Mouse (Mus musculus) cerebellum, postnatal 10 days (tissue): Measurements from ENCODE around the gene Klhl3.
A peak's percentile ranks its signal among the peaks of the same experiment; 100 is the strongest.
"Not testable (repeated sequence)": the region's sequence is repeated elsewhere in the genome, so short reads cannot be mapped to it uniquely, and the experiment has no call there.

Experiments used
- DNase-seq, 2 experiments: peaks; one replicate each; pipeline ENCODE4 v3.0.0; 2021; ENCODE audit warnings: mixed read lengths in 2 of 2

Klhl3 gene

DNA sequence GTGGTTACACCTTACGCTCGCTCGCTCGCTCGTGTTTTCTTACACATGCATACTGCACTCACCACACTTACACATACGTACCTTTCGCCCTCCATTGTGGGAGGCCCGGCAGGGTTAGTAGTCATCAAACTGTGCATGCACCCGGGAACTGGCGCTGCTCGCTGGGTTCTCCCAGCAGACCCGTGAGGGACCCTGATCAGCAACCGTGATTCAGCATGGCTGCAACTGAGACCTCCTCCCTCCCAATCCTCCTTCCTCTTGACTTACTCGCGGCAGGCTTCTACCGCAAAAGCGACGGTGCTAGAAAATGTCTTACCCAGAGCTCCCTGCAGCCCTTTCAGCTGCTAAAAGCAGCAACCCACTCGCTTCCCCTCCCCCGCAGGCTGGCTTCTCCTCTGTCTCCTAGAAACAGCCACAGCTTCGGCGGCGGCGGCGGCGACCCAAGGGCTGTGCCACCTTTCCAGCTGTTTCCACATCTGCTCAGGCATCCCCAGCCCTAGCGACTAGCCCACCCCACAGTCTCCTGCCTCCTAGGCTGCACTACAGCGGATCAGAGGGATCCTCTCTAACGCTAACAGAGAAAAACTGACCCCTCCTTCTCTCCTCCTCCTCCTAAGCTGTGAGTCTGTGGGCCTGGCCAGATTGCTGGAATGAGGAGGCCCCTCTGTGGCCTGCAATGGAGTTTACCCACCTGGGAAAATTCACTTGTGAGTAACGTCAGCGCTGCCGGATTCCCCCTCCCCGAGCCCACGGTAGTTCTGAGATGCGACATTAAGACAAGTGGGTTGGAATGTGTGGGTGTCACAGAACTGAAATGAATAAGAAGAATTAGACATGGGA, at the start of gene Klhl3:
TSS of gene Klhl3 (minus strand) at position 532 of the 840 bp plus-strand sequence.
- peak; percentile 84 to 86 for DNase-seq

DNA sequence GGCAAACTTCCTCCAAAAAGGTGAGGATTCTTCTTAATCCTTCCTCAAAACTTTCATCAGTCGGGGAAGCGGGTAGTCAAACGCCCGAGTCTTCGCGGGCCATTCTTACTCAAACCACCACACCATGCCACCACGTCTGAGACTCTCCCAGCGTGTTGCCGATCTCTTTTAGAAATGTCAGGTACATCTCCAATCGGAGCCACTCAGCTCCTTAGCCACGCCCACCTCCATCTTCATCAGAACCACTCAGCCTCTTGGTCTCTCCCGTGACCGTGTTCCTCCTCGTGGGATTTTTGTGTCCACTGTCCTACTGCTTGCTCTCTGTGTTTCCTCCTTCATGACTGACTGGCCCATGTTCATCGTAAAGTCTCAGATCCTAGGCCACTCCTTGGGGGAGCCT, 47.4 kb upstream of the Klhl3 start:
- DNase-seq: no peak

DNA sequence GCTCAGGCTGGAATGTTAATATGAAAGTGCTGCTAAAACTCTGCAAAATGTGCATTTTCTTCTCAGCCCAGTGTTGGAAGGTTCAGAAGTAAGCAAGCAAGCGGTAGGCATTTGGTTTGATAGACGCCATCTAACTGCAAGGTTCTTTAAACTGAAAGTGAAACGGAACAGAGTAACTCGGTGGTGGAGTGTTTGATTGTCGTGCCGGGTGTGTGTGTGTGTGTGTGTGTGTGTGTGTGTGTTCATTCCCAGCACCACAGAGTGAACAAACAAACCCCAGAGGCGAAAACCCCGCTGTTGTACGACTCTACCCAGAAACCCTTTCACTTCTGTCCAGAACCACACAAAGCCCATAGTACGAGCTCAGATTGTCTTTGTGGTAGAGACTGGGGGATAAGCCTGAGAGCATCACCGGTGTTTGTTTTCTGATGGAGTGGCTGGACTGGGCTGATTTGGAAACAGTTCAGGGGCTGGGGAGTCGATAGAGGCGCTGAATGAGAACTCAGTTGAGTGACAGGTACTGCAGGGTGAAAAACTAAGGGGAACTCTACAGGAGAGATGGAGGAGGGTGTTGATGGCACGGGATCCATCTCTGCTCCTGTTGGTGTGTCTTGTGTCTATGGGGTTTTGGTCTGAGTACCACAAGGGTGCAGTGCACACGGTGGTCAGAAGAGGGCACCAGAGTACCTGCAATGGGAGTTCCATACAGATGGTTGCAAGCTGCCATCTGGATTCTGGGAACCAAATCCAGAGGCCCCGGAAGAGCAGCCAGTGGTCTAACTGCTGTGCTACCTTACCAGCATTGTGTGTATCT, 44.9 kb upstream of the Klhl3 start:
- DNase-seq: peak; percentile 95 to 96

DNA sequence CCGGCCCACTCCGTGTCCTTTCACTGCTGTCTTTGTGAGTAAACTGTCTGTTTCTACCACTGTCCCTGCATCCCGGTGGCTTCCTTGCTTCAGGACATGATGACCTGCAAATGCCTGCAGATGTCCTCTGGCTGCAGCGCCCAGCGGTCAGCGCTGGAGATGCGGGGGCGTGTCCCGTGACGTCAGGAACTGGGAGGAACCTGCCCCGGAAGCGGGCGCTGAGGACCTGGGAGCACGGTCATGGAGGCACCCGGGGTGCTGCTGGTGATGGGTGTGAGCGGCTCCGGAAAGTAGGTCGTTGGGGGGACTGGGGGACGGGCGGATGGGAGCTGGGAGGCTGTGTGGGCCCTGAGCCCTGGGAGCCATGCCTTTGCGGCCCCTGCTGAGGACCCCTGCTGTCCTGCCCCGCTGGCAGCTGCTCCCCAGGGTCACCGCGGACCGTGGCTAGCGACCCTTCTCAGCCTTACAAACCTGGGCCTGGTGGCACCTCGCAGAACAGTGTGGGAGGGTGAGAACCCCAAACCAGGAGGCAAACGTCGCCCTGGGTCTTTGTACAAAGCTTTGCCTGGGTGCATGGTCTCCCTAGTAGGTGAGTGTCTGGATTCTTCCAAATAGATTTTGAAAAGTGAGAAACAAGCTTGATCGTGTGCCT, 44.2 kb upstream of the Klhl3 start, which contains the start of gene Idnk:
TSS of gene Idnk (plus strand) at position 203 of the 652 bp plus-strand sequence.
- DNase-seq: peak; percentile 93 to 94

DNA sequence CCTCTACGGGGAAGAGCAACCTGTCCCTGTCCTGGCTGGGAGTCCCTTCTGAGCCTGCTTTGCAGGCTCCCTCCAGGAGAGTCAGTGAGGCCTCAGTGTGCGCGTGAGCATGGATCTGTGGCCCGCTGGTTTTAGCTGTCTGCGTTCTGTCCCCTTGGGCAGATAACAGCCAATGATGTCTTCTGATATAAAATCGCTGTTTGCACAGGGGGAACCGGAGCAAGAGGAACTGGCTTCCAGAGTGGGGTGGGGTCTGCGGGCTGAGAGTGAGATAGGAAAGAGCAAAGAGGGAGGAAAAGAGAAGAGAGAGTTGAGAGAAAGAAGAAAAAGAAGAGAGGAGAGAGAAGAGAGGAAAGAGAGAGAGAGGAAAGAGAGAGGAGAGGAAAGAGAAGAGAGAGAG, 43.6 kb upstream of the Klhl3 start:
- peak; percentile 25 to 43 for DNase-seq

DNA sequence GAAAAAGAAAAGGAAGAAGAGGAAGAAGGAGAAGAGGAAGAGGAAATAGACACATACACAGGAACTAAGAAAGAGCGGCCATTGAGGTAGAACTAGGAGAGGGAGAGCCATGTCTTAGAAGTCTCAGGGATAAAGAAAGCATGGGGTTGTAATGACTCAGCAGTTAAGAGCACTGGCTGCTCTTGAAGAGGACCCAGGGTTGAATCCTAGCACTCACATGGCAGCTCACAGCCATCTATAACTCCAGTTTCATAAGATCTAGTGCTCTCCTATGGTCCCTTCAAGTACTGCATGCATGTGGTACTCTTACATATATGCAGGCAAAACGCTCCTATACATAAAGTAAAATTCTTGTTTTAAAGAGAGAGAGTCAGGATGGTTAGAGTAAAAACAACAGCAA, 42.6 kb upstream of the Klhl3 start:
- peak in 1 of 2 experiments; percentile 39 for DNase-seq

DNA sequence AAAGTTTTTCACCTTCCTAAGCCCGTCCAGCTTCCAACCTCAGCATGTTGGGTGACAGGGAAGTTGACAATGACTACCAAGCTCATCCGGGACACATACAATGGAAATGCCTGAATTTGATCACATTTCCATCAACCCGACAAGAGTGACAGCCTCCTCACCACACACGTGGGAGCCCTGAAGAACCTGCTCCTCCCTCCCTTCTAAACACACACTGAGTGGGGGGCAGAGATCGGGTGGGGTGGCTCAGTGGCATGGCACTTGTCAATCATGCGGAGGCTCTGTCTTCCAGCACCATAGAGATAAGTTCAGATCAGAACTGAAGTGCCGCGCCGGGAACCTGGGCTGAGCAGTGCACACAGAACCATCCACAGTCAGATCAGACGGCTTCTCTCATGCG, 37.0 kb upstream of the Klhl3 start:
- DNase-seq: no peak

DNA sequence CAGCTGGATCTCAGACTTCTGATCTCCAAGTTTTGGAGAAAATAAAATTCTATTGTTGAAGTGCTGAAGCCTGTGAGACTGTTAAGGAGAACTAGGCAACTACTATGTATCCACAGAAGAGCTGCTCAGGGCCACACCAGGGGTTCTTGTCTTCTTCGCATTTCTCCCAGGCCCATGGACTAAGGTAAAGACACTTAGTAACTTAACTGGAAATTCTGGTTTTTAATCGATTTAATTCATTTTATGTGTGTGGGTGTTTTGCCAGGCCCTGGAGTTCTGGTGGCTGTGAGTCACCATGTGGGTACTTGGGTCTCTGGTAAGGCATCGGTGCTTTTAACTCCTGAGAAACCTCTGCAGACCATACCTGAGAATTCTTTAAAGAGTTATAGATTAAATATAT, 36.2 kb upstream of the Klhl3 start:
- no peak for DNase-seq

DNA sequence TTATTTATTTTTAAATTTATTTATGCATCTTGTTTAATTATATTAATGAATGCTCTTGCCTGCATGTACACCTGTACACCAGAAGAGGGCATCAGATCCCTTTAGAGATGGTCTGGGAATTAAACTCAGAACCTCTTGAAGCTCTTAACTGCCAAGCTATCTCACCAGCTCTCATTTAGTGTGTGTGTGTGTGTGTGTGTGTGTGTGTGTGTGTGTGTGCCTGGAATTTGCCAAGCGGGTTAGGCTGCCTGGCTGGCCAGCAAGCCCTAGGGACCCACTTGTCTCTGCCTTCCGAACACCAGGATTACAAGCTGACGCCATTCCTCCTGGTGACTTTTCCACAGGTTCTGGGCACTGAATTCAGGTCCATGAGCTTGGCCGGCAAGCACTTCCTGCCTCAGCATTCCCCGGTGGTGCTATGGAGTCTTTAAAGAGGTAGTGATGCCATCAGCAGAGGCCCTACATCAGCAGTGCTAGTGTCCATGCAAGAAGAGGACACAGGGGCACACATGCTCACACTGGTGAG, 35.7 kb upstream of the Klhl3 start:
- DNase-seq: peak; percentile 35 to 54

DNA sequence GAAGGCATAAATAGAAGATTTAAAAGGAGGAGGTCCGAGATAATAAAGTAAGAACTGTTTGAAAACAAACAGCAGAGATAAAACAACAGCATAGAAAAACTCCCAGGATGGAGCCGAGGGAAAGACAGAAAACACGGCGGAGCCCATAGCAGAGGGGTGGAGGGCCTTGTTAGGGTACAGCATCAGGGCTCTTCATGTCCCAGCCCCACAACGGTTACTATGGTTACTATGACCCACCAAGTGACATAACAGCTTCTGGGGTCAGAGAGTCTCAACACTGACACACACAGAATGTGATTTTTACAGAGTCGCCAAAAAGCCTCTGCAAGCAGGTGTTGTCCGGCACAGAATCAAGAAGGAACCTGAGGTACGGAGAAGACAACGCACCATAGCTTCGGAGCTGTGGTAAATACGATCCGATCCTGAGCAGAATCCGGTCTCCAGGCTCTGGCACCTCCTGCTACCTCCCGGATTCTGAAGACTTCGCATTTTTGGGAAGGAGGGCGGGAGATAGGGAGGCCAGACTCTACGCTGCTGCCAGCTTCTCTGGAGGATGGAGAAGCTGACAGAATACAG, 35.0 kb upstream of the Klhl3 start:
- DNase-seq: peak; percentile 67 to 68

DNA sequence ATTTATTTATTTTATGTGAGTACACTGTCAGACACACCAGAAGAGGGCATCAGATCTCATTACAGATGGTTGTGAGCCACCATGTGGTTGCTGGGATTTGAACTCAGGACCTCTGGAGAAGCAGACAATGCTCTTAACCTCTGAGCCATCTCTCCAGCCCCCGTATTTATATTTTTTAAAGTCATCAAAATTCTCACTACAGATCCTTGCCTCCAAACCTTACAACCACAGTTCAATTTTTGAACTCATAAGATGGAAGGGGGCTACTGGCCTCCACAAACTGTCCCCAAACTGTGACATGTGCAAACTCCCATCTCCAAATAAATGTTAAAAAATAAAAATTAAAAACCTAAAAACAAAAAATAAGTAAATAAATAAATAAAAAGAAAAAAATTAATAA, 34.4 kb upstream of the Klhl3 start:
- no peak for DNase-seq

DNA sequence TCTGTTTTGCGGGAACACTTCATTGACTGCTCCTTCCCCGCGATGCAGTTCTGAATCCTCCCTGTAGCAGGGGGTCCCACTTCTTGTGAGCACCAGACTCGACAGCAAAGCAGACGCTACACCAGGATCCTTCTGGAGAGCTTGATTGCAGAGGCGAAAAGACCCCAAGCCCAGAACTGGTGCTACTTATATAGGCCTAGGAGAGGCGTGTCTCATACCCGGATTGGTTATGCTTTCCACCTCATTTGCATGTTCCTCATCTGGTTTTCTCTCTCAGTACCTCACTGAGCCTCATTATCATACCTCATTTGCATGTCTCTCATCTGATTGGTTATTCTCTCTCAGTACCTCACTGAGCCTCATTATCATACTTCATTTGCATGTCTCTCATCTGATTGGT, 33.2 kb upstream of the Klhl3 start:
- DNase-seq: not testable (repeated sequence)

DNA sequence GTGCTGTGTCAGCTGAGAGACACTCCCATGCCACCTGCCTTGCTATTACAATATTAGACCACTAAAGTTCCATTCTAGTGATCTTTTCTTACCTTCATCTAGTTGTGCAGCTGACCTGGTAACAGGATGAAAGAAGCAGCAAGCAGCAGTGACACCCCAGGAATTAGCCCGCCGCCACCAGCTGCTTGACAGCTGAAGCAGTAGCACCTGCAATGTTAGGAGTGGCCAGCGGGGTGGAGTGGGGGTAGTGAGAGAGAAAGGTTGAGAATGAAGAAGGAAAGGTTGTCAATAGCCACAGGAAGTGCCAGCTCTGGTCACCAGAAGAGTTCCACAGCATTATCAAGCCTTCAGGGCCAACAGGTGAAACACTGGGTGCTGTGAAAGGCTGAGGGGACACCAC, 18.3 kb upstream of the Klhl3 start:
- no peak for DNase-seq

DNA sequence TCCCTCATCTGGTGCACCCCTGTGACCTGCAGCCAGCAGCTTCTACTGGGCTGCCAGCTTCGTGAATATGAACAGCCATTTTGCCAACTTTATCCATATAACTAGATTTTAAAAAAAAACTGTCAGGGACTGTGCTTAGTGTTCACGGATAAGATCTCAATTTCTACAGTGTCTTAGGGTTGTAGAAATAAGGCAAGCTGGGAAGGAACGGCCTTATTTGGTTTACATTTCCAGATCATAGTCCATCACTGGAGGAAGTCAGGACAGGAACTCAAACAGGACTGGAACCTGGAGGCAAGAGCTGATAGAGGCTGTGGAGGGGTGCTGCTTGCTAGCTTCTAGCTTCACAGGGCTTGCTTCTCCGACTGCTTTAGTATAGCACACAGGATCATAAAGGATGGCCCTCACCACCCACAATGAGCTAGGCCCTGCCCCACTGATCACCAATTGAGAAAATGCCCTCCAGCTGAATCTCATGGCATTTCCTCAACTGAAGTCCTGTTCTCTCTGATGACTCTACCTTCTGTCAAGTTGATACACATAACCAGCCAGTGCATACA, 16.4 kb upstream of the Klhl3 start:
- no peak for DNase-seq

DNA sequence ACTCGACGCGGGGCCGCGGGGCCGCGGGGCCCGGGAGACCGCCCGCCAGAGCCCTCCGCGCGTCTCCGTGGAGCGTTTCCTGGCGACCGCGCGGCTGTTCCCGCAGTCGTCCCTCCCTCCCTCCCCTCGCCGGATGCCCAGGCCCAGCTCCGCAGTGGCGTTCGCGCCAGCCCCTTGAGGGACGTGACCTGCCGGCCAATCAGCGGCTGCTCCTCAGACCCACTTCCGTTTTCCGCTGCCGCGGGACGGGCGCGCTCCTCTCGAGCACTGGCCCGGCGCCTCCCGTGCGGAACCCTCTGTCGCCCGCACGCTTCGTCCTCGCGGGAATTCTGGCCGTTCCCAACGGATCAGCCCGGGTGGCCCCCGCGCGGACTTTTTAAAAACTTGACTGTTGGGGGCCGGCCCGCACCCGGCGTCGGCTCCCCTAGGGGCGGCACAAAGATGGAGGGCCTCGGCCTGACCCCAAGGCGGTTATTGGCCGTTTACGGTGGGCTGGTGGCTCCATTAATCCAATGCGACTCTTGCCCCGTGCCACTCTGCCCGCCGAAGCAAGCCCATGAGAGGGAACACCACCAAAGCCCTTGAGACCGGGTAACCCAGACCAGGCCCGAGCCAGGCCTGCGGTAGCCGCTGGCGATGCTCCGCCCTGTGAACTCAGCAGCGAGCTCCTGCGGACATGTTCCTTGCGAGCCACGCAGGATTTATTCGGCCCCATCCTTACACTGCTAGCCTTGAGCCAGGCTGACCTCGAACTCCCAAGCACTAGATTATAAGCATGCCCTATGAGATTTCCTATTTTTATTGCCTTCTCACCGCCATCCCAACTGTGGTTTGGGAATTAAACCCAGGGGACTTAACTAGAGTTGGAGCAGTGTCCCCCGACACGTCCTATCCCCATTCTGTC, 15.6 kb upstream of the Klhl3 start:
- peak; percentile 97 to 98 for DNase-seq

DNA sequence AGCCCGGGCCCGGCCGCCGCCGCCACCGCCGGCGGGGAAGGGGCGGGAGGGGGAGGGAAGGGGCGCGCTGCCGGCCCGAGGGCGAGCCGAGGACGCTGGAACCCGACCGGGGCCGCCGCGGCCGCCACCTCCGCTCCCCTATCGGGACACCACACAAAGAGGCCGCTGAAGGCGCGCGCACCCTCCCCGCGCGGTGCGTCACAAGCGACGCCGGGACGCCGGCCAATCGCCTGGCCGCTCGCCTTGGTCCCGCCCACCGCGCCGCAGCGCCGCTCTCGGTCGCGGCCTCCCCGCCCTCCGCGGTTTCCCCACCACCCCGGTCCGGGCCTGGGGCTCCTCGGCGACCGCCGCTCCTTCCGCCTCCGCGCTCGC, 15.0 kb upstream of the Klhl3 start, which contains the start of gene Hnrnpa0:
TSS of gene Hnrnpa0 (minus strand) at position 161 of the 372 bp plus-strand sequence.
- peak; percentile 98 to 99 for DNase-seq

DNA sequence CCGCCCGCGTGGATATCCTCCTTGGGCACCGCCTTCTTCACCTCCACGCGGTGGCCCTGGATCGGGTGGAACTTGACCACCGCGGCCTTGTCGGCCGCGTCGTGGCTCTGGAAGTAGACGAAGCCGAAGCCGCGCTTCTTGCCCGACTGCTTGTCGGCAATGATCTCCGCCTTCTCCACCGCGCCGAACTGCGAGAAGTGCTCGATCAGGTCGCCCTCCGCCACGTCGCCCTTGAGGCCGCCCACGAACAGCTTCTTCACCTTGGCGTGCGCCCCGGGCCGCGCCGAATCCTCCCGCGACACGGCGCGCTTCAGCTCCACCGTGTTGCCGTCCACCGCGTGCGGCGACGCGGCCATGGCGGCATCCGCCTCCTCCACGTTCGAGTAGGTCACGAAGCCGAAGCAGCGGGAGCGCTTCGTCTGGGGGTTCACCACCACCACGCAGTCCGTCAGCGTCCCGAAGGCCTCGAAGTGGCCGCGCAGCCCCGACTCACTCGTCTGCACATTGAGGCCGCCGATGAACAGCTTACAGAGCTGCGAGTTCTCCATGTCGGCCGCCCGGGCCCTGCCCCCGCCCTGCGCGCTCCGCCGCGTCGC, 14.5 kb upstream of the Klhl3 start:
- DNase-seq: peak in 1 of 2 experiments; percentile 79

DNA sequence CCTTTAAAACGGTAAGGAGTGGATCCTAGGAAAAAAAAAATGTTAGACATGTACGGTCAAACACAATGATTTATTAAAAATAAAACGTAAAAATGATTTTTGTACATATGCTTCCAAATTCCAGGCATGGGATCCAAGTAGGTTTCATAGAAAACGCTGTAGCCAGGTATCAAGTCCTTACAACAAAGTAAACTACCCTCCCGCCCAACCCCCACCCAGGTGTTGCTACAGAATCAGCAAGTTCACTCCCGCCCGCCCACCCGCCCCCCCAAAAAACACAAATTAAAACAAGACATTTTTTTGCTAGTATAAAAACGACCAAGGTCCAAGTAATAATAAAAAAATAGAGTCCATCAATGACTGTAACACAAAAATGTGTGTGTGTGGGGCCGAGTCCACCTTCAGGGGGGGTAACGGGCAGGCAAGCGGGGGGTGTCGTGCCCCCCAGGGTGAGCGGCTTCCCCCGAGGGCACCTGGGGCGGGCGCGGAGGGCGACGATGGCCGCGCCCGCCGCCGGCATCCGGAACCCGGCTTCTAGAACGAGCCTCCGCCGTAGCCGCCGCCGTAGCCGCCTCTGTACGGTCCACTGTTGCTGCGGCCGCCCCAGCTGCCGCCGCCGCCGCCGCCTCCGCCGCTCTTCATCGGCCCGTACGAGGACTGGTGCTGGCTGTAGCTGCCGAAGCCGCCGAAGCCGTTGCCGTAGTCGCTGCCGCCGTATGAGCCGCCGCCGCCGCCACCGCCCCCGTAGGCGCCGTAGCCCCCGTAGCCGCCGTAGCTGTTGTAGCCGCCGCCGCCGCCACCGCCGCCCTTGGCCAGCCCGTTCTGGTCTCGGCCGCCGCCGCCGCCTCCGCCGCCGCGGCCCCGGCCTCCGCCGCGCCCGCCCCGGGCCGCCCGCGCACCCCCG, 13.7 kb upstream of the Klhl3 start:
- DNase-seq: peak in 1 of 2 experiments; percentile 55

DNA sequence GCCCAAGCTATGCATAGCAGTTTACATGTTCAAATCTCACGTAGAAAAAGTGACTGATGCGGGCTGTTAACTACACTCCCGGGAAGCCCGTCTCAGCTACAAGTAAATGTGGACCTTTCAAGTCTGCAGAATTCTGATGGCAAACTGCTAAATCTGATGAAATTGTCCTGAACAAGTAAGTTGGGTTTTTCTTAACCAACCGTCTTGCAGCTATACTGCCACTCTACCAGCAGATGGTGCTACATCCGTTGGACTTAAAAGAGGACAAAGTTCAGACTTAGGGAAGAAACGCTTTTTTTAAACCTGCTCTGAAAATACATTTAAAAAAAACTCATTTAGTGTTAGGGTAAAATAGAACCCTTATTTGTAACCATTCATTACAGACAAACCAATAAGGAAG, 12.7 kb upstream of the Klhl3 start:
- DNase-seq: peak; percentile 63 to 75

DNA sequence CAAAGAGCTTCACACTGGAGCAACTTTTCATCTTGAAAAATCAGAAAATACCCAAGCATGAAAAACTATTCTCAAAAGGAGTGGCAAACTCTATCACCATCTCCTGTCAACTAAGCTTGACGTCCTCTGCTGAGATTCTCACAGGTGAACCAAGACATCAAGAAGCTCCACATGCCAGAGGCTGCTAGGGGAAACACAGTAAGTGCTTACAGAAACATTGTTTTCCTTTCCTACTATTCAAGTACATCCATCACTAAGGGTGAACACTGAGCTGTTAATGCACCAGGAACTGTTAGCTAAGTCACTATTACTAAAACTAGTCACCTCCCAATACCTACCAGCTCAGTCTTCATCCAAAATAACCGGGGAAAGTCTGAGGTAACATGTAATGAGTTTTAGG, 11.6 kb upstream of the Klhl3 start:
- no peak for DNase-seq
